Mouse (Mus musculus): ENCODE data around the gene Stap2. TPM values are rescaled to one million over a fixed set of nuclear protein-coding genes. Genes with fewer than 3 reads are reported as not detected.
A peak's percentile ranks its signal among the peaks of the same experiment; 100 is the strongest.

Gene Stap2
- polyA plus RNA-seq, 1 experiment: 10.6 TPM

GRCm38 (mm10) chr17:55977301-55977700 lies 28.1 kb downstream of the Stap2 start:
- TF ChIP-seq POLR2A (IDR thresholded peaks at IDR 0.05; ENCODE audit: borderline replicate concordance, control insufficient read depth, low read depth, low read length) (no peak), CTCF (IDR thresholded peaks at IDR 0.05; ENCODE audit: control insufficient read depth, insufficient read depth, low read length) (no peak)
- 67% methylated on average over 3 of the region's 3 CpGs for WGBS
- Histone ChIP-seq H3K4me1 (ENCODE audit: control insufficient read depth, insufficient read depth, low read length) (no peaks in the 10 kb centered on the region), H3K27ac (ENCODE audit: control insufficient read depth, insufficient read depth, low read depth, low read length, poor library complexity) (no peak overlapping the region), H3K4me3 (replicated peaks; ENCODE audit: control insufficient read depth, low read depth, low read length) (no peak overlapping the region)

- Histone ChIP-seq H3K4me1 (ENCODE audit: control insufficient read depth, insufficient read depth, low read length) (no peaks in the 10 kb centered on the region), H3K27ac (ENCODE audit: control insufficient read depth, insufficient read depth, low read depth, low read length, poor library complexity) (no peak overlapping the region), H3K4me3 (replicated peaks; ENCODE audit: control insufficient read depth, low read depth, low read length) (no peak overlapping the region)
- WGBS: 20% methylated on average over 13 of the region's 13 CpGs
- no peak for TF ChIP-seq POLR2A (IDR thresholded peaks at IDR 0.05; ENCODE audit: borderline replicate concordance, control insufficient read depth, low read depth, low read length)
- peak; percentile 80 for TF ChIP-seq CTCF (IDR thresholded peaks at IDR 0.05; ENCODE audit: control insufficient read depth, insufficient read depth, low read length)
Measured at GRCm38 (mm10) chr17:55976255-55976862, 29.0 kb downstream of the Stap2 start.

GRCm38 (mm10) chr17:55971453-55971852 lies 33.9 kb downstream of the Stap2 start:
- Histone ChIP-seq H3K4me1 (ENCODE audit: control insufficient read depth, insufficient read depth, low read length) (no peaks in the 10 kb centered on the region), H3K27ac (ENCODE audit: control insufficient read depth, insufficient read depth, low read depth, low read length, poor library complexity) (no peak overlapping the region), H3K4me3 (replicated peaks; ENCODE audit: control insufficient read depth, low read depth, low read length) (no peak overlapping the region)
- TF ChIP-seq CTCF (IDR thresholded peaks at IDR 0.05; ENCODE audit: control insufficient read depth, insufficient read depth, low read length): no peak
- no peak for TF ChIP-seq POLR2A (IDR thresholded peaks at IDR 0.05; ENCODE audit: borderline replicate concordance, control insufficient read depth, low read depth, low read length)
- 41% methylated on average over 22 of the region's 22 CpGs for WGBS

GRCm38 (mm10) chr17:55969966-55970891 lies 35.2 kb downstream of the Stap2 start, which contains the start of gene Shd:
Shd (plus strand) TSS chr17:55970467.
- Histone ChIP-seq H3K4me1 (ENCODE audit: control insufficient read depth, insufficient read depth, low read length) (no peaks in the 10 kb centered on the region), H3K4me3 (replicated peaks; ENCODE audit: control insufficient read depth, low read depth, low read length) (no peak within 1 kb of the TSS), H3K27ac (ENCODE audit: control insufficient read depth, insufficient read depth, low read depth, low read length, poor library complexity) (no peak within 1 kb of the TSS)
- 12% methylated on average over 55 of the region's 55 CpGs for WGBS
- TF ChIP-seq POLR2A (IDR thresholded peaks at IDR 0.05; ENCODE audit: borderline replicate concordance, control insufficient read depth, low read depth, low read length) (no peak), CTCF (IDR thresholded peaks at IDR 0.05; ENCODE audit: control insufficient read depth, insufficient read depth, low read length) (no peak)

- TF ChIP-seq POLR2A (IDR thresholded peaks at IDR 0.05; ENCODE audit: borderline replicate concordance, control insufficient read depth, low read depth, low read length): no peak
- TF ChIP-seq CTCF (IDR thresholded peaks at IDR 0.05; ENCODE audit: control insufficient read depth, insufficient read depth, low read length): no peak
- H3K4me1 ChIP-seq (ENCODE audit: control insufficient read depth, insufficient read depth, low read length): no peaks in the 10 kb centered on the region
- H3K27ac ChIP-seq (ENCODE audit: control insufficient read depth, insufficient read depth, low read depth, low read length, poor library complexity): no peak overlapping the region
- 44% methylated on average over 14 of the region's 14 CpGs for WGBS
- no peak overlapping the region for H3K4me3 ChIP-seq (replicated peaks; ENCODE audit: control insufficient read depth, low read depth, low read length)
Measured at GRCm38 (mm10) chr17:55969560-55969959, 35.8 kb downstream of the Stap2 start.

GRCm38 (mm10) chr17:55968210-55968609 lies 37.2 kb downstream of the Stap2 start:
- H3K27ac ChIP-seq (ENCODE audit: control insufficient read depth, insufficient read depth, low read depth, low read length, poor library complexity): no peak overlapping the region
- 75% methylated on average over 7 of the region's 7 CpGs for WGBS
- H3K4me1 ChIP-seq (ENCODE audit: control insufficient read depth, insufficient read depth, low read length): no peaks in the 10 kb centered on the region
- H3K4me3 ChIP-seq (replicated peaks; ENCODE audit: control insufficient read depth, low read depth, low read length): no peak overlapping the region
- no peak for TF ChIP-seq POLR2A (IDR thresholded peaks at IDR 0.05; ENCODE audit: borderline replicate concordance, control insufficient read depth, low read depth, low read length)
- TF ChIP-seq CTCF (IDR thresholded peaks at IDR 0.05; ENCODE audit: control insufficient read depth, insufficient read depth, low read length): no peak

- no peaks in the 10 kb centered on the region; the same call in none of the 2 replicates for H3K4me1 ChIP-seq (ENCODE audit: control insufficient read depth, insufficient read depth, low read length)
- TF ChIP-seq POLR2A (IDR thresholded peaks at IDR 0.05; ENCODE audit: borderline replicate concordance, control insufficient read depth, low read depth, low read length): no peak
- TF ChIP-seq CTCF (IDR thresholded peaks at IDR 0.05; ENCODE audit: control insufficient read depth, insufficient read depth, low read length): no peak
- WGBS: 93% methylated on average over 4 of the region's 4 CpGs
- H3K4me3 ChIP-seq (replicated peaks; ENCODE audit: control insufficient read depth, low read depth, low read length): no peak overlapping the region
- H3K27ac ChIP-seq (ENCODE audit: control insufficient read depth, insufficient read depth, low read depth, low read length, poor library complexity): no peak overlapping the region
Measured at GRCm38 (mm10) chr17:55967186-55967585, 38.2 kb downstream of the Stap2 start.

GRCm38 (mm10) chr17:55964996-55965395 lies 40.4 kb downstream of the Stap2 start:
- Histone ChIP-seq H3K4me3 (replicated peaks; ENCODE audit: control insufficient read depth, low read depth, low read length) (no peak overlapping the region), H3K4me1 (ENCODE audit: control insufficient read depth, insufficient read depth, low read length) (no peaks in the 10 kb centered on the region; the same call in none of the 2 replicates), H3K27ac (ENCODE audit: control insufficient read depth, insufficient read depth, low read depth, low read length, poor library complexity) (no peak overlapping the region)
- TF ChIP-seq CTCF (IDR thresholded peaks at IDR 0.05; ENCODE audit: control insufficient read depth, insufficient read depth, low read length) (no peak), POLR2A (IDR thresholded peaks at IDR 0.05; ENCODE audit: borderline replicate concordance, control insufficient read depth, low read depth, low read length) (no peak)
- WGBS: 78% methylated on average over 9 of the region's 9 CpGs
